Mouse (Mus musculus) myocyte (in vitro differentiated cells): ENCODE results near the gene Gsg1l. TPM values are rescaled to one million over a fixed set of nuclear protein-coding genes. Genes with fewer than 3 reads are reported as not detected.

Experiments used
- H3K27me3 ChIP-seq: one replicate; pipeline ENCODE4 v1.6.1; 2011; ENCODE audit not compliant: control insufficient read depth, insufficient read depth, insufficient read length
- H3K36me3 ChIP-seq: one replicate; pipeline ENCODE4 v1.6.1; 2011; ENCODE audit not compliant: control insufficient read depth, insufficient read depth
- H3K4me2 ChIP-seq: one replicate; pipeline ENCODE4 v1.6.1; 2011; ENCODE audit warnings: low read depth, control low read depth
- H3K4me3 ChIP-seq: one replicate; pipeline ENCODE4 v1.5.1; 2011; ENCODE audit warnings: mild to moderate bottlenecking, control low read depth, moderate library complexity
- H3K79me2 ChIP-seq: one replicate; pipeline ENCODE4 v1.6.1; 2011; ENCODE audit not compliant: control insufficient read depth, insufficient read depth
- H3ac ChIP-seq: one replicate; pipeline ENCODE4 v1.6.1; 2011; ENCODE audit not compliant: control insufficient read depth, insufficient read length
- CEBPB ChIP-seq: IDR thresholded peaks from 2 replicates; pipeline ENCODE4 v1.6.1; 2011; ENCODE audit warnings: mild to moderate bottlenecking, moderate library complexity; ENCODE audit not compliant: poor library complexity, insufficient read depth, severe bottlenecking
- E2F4 ChIP-seq: IDR thresholded peaks from one replicate; pipeline ENCODE4 v1.6.1; 2011; ENCODE audit warnings: mild to moderate bottlenecking, control low read depth, moderate library complexity; ENCODE audit not compliant: insufficient read depth
- MAX ChIP-seq: IDR thresholded peaks from one replicate; pipeline ENCODE4 v1.6.1; 2011; ENCODE audit warnings: low read depth, mild to moderate bottlenecking, control low read depth
- MYOD1 ChIP-seq, 3 experiments: IDR thresholded peaks; one replicate each; pipeline ENCODE4 v1.6.1; 2011; ENCODE audit warnings: control low read depth in 2 of 3, low read depth in 2 of 3, mild to moderate bottlenecking in 2 of 3, moderate library complexity in 1 of 3; ENCODE audit not compliant: insufficient read length in 2 of 3, control insufficient read depth in 1 of 3
- MYOG ChIP-seq, 3 experiments: IDR thresholded peaks; one replicate each; pipeline ENCODE4 v1.6.1; 2011; ENCODE audit warnings: control low read depth in 2 of 3, low read depth in 2 of 3, mild to moderate bottlenecking in 2 of 3; ENCODE audit not compliant: insufficient read length in 2 of 3, control insufficient read depth in 1 of 3, insufficient read depth in 1 of 3
- POLR2A ChIP-seq: IDR thresholded peaks from one replicate; pipeline ENCODE4 v1.6.1; 2011; ENCODE audit warnings: low read depth, mild to moderate bottlenecking, control low read depth, moderate library complexity; ENCODE audit not compliant: insufficient read length
- POLR2AphosphoS2 ChIP-seq: IDR thresholded peaks from one replicate; pipeline ENCODE4 v1.6.1; 2011; ENCODE audit warnings: low read depth, control low read depth; ENCODE audit not compliant: insufficient read length
- REST ChIP-seq: IDR thresholded peaks from one replicate; pipeline ENCODE4 v1.6.1; 2011; ENCODE audit warnings: mild to moderate bottlenecking, control low read depth, moderate library complexity; ENCODE audit not compliant: insufficient read depth, insufficient read length
- SRF ChIP-seq: IDR thresholded peaks from one replicate; pipeline ENCODE4 v1.6.1; 2011; ENCODE audit warnings: low read depth; ENCODE audit not compliant: control insufficient read depth, insufficient read length
- TCF12 ChIP-seq: IDR thresholded peaks from one replicate; pipeline ENCODE4 v1.6.1; 2011; ENCODE audit warnings: mild to moderate bottlenecking, control low read depth; ENCODE audit not compliant: poor library complexity, insufficient read depth, severe bottlenecking
- TCF3 ChIP-seq: IDR thresholded peaks from one replicate; pipeline ENCODE4 v1.6.1; 2011; ENCODE audit warnings: low read depth, control low read depth; ENCODE audit not compliant: insufficient read length
- USF1 ChIP-seq: IDR thresholded peaks from one replicate; pipeline ENCODE4 v1.6.1; 2011; ENCODE audit warnings: low read depth, mild to moderate bottlenecking, control low read depth, moderate library complexity
- polyA plus RNA-seq: library from polyadenylated mRNA; unstranded; fragments of >200 nt; fragmentation: generic; extraction: Trizol; gene quantifications from one replicate; pipeline ENCODE4 v1.2.1, GENCODE M21; 2012; ENCODE audit warnings: missing spikeins

Gene Gsg1l
- polyA plus RNA-seq, 1 experiment = not detected

- no peak for TF ChIP-seq TCF3
- no peak for TF ChIP-seq E2F4
- TF ChIP-seq MAX = no peak
- TF ChIP-seq USF1 = no peak
- TF ChIP-seq MYOG (IDR thresholded peaks at IDR 0.05; ENCODE audit: control insufficient read depth in 1 of 3, insufficient read depth in 1 of 3, insufficient read length in 2 of 3, low read depth in 2 of 3) = no peak
- TF ChIP-seq REST = no peak
- TF ChIP-seq POLR2AphosphoS2 = no peak
- TF ChIP-seq POLR2A = no peak
- TF ChIP-seq TCF12 = no peak
- no peak for TF ChIP-seq MYOD1 (IDR thresholded peaks at IDR 0.05; ENCODE audit: control insufficient read depth in 1 of 3, insufficient read length in 2 of 3, low read depth in 2 of 3)
- TF ChIP-seq CEBPB = no peak
- no peak for TF ChIP-seq SRF
- no peaks in the 10 kb centered on the region for H3K27me3 ChIP-seq
- peaks cover 14% of the 10 kb centered on the region for H3K36me3 ChIP-seq
- H3K4me3 ChIP-seq = no peak overlapping the region
- no peak overlapping the region for H3ac ChIP-seq
- H3K79me2 ChIP-seq = no peaks in the 10 kb centered on the region
- H3K4me2 ChIP-seq = no peak overlapping the region
These were observed 17.1 kb upstream of the Gsg1l start for GRCm38 (mm10) chr7:126099163-126099775.

- H3K79me2 ChIP-seq = no peaks in the 10 kb centered on the region
- no peak overlapping the region for H3K4me3 ChIP-seq
- TF ChIP-seq MYOD1 (IDR thresholded peaks at IDR 0.05; ENCODE audit: control insufficient read depth in 1 of 3, insufficient read length in 2 of 3, low read depth in 2 of 3) = peak in 1 of 3 experiments; percentile 19
- TF ChIP-seq POLR2AphosphoS2 = no peak
- peak overlapping the region; percentile 12 for H3K4me2 ChIP-seq
- H3ac ChIP-seq = no peak overlapping the region
- no peaks in the 10 kb centered on the region for H3K27me3 ChIP-seq
- peaks cover 5% of the 10 kb centered on the region for H3K36me3 ChIP-seq
These were observed 15.2 kb upstream of the Gsg1l start for GRCm38 (mm10) chr7:126097219-126097915.

- no peak overlapping the region for H3ac ChIP-seq
- H3K4me3 ChIP-seq = no peak overlapping the region
- H3K4me2 ChIP-seq = no peak overlapping the region
- TF ChIP-seq MYOD1 (IDR thresholded peaks at IDR 0.05; ENCODE audit: control insufficient read depth in 1 of 3, insufficient read length in 2 of 3, low read depth in 2 of 3) = no peak
- no peak for TF ChIP-seq POLR2A
- no peak for TF ChIP-seq TCF12
- TF ChIP-seq SRF = no peak
- TF ChIP-seq MAX = no peak
- no peak for TF ChIP-seq TCF3
- no peak for TF ChIP-seq REST
- TF ChIP-seq MYOG (IDR thresholded peaks at IDR 0.05; ENCODE audit: control insufficient read depth in 1 of 3, insufficient read depth in 1 of 3, insufficient read length in 2 of 3, low read depth in 2 of 3) = no peak
- TF ChIP-seq CEBPB = no peak
- H3K36me3 ChIP-seq = peaks cover 5% of the 10 kb centered on the region
- H3K27me3 ChIP-seq = no peaks in the 10 kb centered on the region
- no peaks in the 10 kb centered on the region for H3K79me2 ChIP-seq
These were observed 14.4 kb upstream of the Gsg1l start for GRCm38 (mm10) chr7:126096596-126096995.

- H3K4me2 ChIP-seq = no peak overlapping the region
- H3ac ChIP-seq = no peak overlapping the region
- TF ChIP-seq MYOD1 (IDR thresholded peaks at IDR 0.05; ENCODE audit: control insufficient read depth in 1 of 3, insufficient read length in 2 of 3, low read depth in 2 of 3) = peak in 2 of 3 experiments; percentile 48 to 86
- no peak for TF ChIP-seq POLR2AphosphoS2
- peak; percentile 14 for TF ChIP-seq TCF3
- TF ChIP-seq MYOG (IDR thresholded peaks at IDR 0.05; ENCODE audit: control insufficient read depth in 1 of 3, insufficient read depth in 1 of 3, insufficient read length in 2 of 3, low read depth in 2 of 3) = peak; percentile 52 to 74 (median 57)
- H3K79me2 ChIP-seq = no peaks in the 10 kb centered on the region
- no peaks in the 10 kb centered on the region for H3K36me3 ChIP-seq
- H3K4me3 ChIP-seq = no peak overlapping the region
- no peaks in the 10 kb centered on the region for H3K27me3 ChIP-seq
These were observed 12.5 kb upstream of the Gsg1l start for GRCm38 (mm10) chr7:126094738-126095137.

- Histone ChIP-seq H3K4me2 (no peak overlapping the region), H3K36me3 (no peaks in the 10 kb centered on the region), H3ac (no peak overlapping the region), H3K79me2 (no peaks in the 10 kb centered on the region), H3K4me3 (no peak overlapping the region), H3K27me3 (no peaks in the 10 kb centered on the region)
- no peak for TF ChIP-seq E2F4
- no peak for TF ChIP-seq TCF3
- TF ChIP-seq MAX = no peak
- TF ChIP-seq MYOG (IDR thresholded peaks at IDR 0.05; ENCODE audit: control insufficient read depth in 1 of 3, insufficient read depth in 1 of 3, insufficient read length in 2 of 3, low read depth in 2 of 3) = no peak
- TF ChIP-seq SRF = no peak
- TF ChIP-seq POLR2A = no peak
- TF ChIP-seq TCF12 = no peak
- TF ChIP-seq MYOD1 (IDR thresholded peaks at IDR 0.05; ENCODE audit: control insufficient read depth in 1 of 3, insufficient read length in 2 of 3, low read depth in 2 of 3) = no peak
- TF ChIP-seq REST = no peak
- TF ChIP-seq CEBPB = no peak
- TF ChIP-seq USF1 = no peak
- TF ChIP-seq POLR2AphosphoS2 = no peak
These were observed 11.0 kb upstream of the Gsg1l start for GRCm38 (mm10) chr7:126093162-126093561.
